Mouse (Mus musculus): Measurements from ENCODE around the gene Nectin1. TPM values are rescaled to one million over a fixed set of nuclear protein-coding genes. Genes with fewer than 3 reads are reported as not detected.

Gene Nectin1
- polyA plus RNA-seq, 1 experiment from 2014 or later, result 9.7 TPM

- no peak overlapping the region for H3K9ac ChIP-seq (replicated peaks)
- H3K27ac ChIP-seq (replicated peaks), result 0 out of 2 replicates have a peak overlapping the region, but pooled peaks have one; percentile 4
- WGBS, result 17% methylated on average over 10 of the region's 10 CpGs
- H3K4me3 ChIP-seq, result no peak overlapping the region
- no peak for ATAC-seq (ENCODE audit: low FRiP score, low read depth)
- H3K36me3 ChIP-seq, result no peaks in the 10 kb centered on the region
- H3K4me1 ChIP-seq, result peaks cover 25% of the 10 kb centered on the region
- no peak overlapping the region for H3K4me2 ChIP-seq (replicated peaks)
- H3K9me3 ChIP-seq, result no peaks in the 10 kb centered on the region
- H3K27me3 ChIP-seq, result peaks cover 21% of the 10 kb centered on the region; the same call in 1 of the 2 replicates
These were observed 14.1 kb upstream of the Nectin1 start for GRCm38 (mm10) chr9:43729450-43730266.

DNA sequence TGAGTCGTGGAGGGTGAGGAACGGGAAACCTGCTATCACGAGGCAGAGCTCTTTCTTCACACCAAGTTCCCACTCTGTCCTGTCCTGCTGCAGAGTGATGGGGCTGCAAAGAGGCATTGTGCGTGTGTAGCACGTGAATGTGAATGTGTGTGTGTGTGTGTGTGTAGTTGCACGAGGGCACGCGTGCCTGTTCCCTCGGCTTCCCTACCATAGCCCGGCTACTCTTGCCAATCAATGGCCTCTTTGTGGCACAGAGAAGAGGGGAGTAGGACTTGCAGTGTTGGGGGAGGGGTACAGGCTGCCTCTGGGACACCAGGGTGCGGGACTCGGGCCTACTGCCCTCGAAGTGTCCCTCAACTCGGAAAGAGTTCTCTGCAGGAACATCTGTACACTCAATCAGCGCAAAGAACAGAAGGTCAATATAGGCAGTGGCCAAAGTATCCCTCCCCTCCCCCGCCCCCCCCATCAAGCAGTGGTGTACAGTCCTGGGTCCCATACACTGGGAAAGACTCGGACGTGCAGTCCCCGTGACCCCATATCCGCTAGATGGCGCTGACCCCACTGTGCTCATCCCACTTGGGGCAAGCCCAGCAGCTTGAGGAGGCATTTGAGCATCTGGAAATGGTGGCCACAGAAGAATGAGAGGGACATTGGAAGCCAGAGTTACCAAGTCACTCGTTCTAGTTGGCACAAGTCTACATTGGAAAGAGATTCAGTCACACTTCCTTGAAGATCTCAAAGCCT lies 13.3 kb upstream of the Nectin1 start:
- 10% methylated on average over 22 of the region's 22 CpGs for WGBS
- Histone ChIP-seq H3K9ac (replicated peaks) (no peak overlapping the region), H3K27me3 (peaks cover 20% of the 10 kb centered on the region; the same call in 1 of the 2 replicates), H3K4me3 (no peak overlapping the region), H3K36me3 (no peaks in the 10 kb centered on the region), H3K4me2 (replicated peaks) (no peak overlapping the region), H3K27ac (replicated peaks) (0 out of 2 replicates have a peak overlapping the region, but pooled peaks have one; percentile 4), H3K9me3 (no peaks in the 10 kb centered on the region), H3K4me1 (peaks cover 25% of the 10 kb centered on the region)
- peak; percentile 60 for ATAC-seq (ENCODE audit: low FRiP score, low read depth)

DNA sequence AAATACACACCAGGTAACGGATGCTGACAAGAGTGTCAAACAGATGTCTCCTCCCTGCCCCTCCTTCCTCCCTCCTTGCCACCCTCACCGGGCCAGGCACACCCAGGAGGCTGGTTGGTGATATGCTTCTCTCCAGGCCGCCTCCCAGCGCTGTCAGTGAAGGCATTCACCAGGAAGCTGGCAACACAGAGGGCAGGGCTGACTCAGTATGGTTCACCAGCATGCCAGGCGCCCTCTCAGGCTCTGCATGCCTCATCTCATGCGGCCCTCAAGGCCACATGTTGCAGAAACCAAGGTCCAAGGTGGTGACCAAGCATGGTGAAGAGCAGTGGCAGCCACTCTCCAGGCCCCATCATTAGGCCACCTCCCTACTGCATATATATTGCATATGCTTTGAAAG lies 11.9 kb upstream of the Nectin1 start:
- Histone ChIP-seq H3K9ac (replicated peaks) (no peak overlapping the region), H3K9me3 (no peaks in the 10 kb centered on the region), H3K27ac (replicated peaks) (no peak overlapping the region), H3K36me3 (no peaks in the 10 kb centered on the region), H3K4me3 (no peak overlapping the region), H3K4me2 (replicated peaks) (no peak overlapping the region), H3K4me1 (peaks cover 25% of the 10 kb centered on the region), H3K27me3 (peaks cover 21% of the 10 kb centered on the region; the same call in 1 of the 2 replicates)
- no peak for ATAC-seq (ENCODE audit: low FRiP score, low read depth)
- 81% methylated on average over 6 of the region's 6 CpGs for WGBS

- Histone ChIP-seq H3K9ac (replicated peaks) (no peak overlapping the region), H3K27me3 (peaks cover 26% of the 10 kb centered on the region; the same call in 1 of the 2 replicates), H3K4me1 (peaks cover 32% of the 10 kb centered on the region), H3K9me3 (no peaks in the 10 kb centered on the region), H3K4me2 (replicated peaks) (no peak overlapping the region), H3K36me3 (no peaks in the 10 kb centered on the region), H3K4me3 (no peak overlapping the region), H3K27ac (replicated peaks) (no peak overlapping the region)
- no peak for ATAC-seq (ENCODE audit: low FRiP score, low read depth)
- 60% methylated on average over 8 of the region's 8 CpGs for WGBS
These were observed 11.1 kb upstream of the Nectin1 start for GRCm38 (mm10) chr9:43732671-43733070.

GRCm38 (mm10) chr9:43734952-43735351 lies 8.8 kb upstream of the Nectin1 start:
- peaks cover 42% of the 10 kb centered on the region for H3K4me1 ChIP-seq
- H3K4me3 ChIP-seq, result no peak overlapping the region
- no peaks in the 10 kb centered on the region for H3K36me3 ChIP-seq
- no peak overlapping the region for H3K4me2 ChIP-seq (replicated peaks)
- ATAC-seq (ENCODE audit: low FRiP score, low read depth), result no peak
- H3K27me3 ChIP-seq, result peaks cover 33% of the 10 kb centered on the region
- H3K9ac ChIP-seq (replicated peaks), result no peak overlapping the region
- no peak overlapping the region for H3K27ac ChIP-seq (replicated peaks)
- no peaks in the 10 kb centered on the region for H3K9me3 ChIP-seq

DNA sequence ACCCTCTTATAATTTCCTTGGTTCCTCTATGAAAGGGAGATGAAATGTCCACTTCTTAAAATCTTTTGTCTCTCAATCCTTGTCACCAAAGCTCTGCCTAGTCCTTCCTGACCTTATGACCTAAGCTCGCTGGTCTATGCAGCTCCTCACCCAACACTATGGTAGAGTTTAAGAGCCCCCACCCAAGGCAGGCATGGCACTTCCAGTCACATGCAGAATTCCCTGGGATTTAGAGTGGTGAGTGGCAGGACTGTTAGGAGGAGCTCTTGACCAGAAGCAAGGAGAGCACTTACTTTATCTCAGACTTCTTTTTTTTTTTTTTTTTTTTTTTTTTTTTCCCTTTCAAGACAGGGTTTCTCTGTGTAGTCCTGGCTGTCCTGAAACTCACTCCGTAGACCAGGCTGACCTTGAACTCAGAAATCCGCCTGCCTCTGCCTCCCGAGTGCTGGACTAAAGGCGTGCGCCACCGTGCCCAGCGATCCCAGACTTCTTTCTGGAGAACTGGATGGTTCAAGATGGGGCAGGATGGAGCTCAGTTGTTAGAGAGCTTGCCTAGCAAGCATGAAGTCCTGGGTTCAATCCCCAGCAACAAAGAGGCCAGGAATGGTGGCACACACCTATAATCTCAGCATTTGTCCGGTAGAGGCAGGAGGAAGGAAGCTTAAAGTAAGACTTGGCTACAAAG lies 7.6 kb upstream of the Nectin1 start:
- no peak for ATAC-seq (ENCODE audit: low FRiP score, low read depth)

DNA sequence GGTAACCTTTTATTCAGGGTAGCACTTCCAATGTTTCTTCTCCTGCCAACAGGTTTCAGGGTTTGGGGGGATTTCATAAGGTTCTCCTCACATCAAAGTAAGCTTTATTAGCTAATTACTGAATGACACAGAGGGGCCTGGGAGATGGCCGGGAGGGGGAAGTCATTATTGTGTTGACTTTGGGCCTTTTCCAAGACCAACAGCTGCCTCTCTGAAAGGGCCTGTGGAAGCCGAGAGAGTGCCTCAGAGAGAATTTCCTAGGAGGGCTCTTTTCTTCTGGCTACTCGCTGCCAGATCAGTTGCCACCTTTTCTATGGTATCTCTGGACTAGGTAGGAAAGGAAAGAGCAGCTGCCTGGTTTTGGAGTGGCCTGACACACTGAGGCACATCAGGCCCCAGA lies 6.5 kb upstream of the Nectin1 start:
- ATAC-seq (ENCODE audit: low FRiP score, low read depth), result no peak
- H3K4me1 ChIP-seq, result peaks cover 36% of the 10 kb centered on the region
- H3K4me3 ChIP-seq, result no peak overlapping the region
- H3K27ac ChIP-seq (replicated peaks), result 0 out of 2 replicates have a peak overlapping the region, but pooled peaks have one; percentile 20
- peaks cover 35% of the 10 kb centered on the region for H3K27me3 ChIP-seq
- no peaks in the 10 kb centered on the region for H3K36me3 ChIP-seq
- 29% methylated on average over 3 of the region's 3 CpGs for WGBS
- no peaks in the 10 kb centered on the region for H3K9me3 ChIP-seq
- H3K4me2 ChIP-seq (replicated peaks), result 0 out of 2 replicates have a peak overlapping the region, but pooled peaks have one; percentile 41
- H3K9ac ChIP-seq (replicated peaks), result no peak overlapping the region

More for the DNA sequence above, 7.6 kb upstream of the Nectin1 start:
- H3K27me3 ChIP-seq, result peaks cover 31% of the 10 kb centered on the region
- no peak overlapping the region for H3K27ac ChIP-seq (replicated peaks)
- H3K4me3 ChIP-seq, result no peak overlapping the region
- WGBS, result 92% methylated on average over 9 of the region's 9 CpGs
- H3K9me3 ChIP-seq, result no peaks in the 10 kb centered on the region
- H3K36me3 ChIP-seq, result no peaks in the 10 kb centered on the region
- H3K4me2 ChIP-seq (replicated peaks), result no peak overlapping the region
- no peak overlapping the region for H3K9ac ChIP-seq (replicated peaks)
- peaks cover 35% of the 10 kb centered on the region for H3K4me1 ChIP-seq

- Histone ChIP-seq H3K4me1 (peaks cover 36% of the 10 kb centered on the region), H3K9me3 (no peaks in the 10 kb centered on the region), H3K9ac (replicated peaks) (no peak overlapping the region), H3K4me3 (0 out of 2 replicates have a peak overlapping the region, but pooled peaks have one; percentile 0), H3K36me3 (no peaks in the 10 kb centered on the region), H3K4me2 (replicated peaks) (peak overlapping the region; percentile 41), H3K27me3 (peaks cover 37% of the 10 kb centered on the region), H3K27ac (replicated peaks) (0 out of 2 replicates have a peak overlapping the region, but pooled peaks have one; percentile 20)
- no peak for ATAC-seq (ENCODE audit: low FRiP score, low read depth)
- WGBS, result under 1% methylated on average over 12 of the region's 12 CpGs
These were observed 5.9 kb upstream of the Nectin1 start for GRCm38 (mm10) chr9:43737871-43738292.

DNA sequence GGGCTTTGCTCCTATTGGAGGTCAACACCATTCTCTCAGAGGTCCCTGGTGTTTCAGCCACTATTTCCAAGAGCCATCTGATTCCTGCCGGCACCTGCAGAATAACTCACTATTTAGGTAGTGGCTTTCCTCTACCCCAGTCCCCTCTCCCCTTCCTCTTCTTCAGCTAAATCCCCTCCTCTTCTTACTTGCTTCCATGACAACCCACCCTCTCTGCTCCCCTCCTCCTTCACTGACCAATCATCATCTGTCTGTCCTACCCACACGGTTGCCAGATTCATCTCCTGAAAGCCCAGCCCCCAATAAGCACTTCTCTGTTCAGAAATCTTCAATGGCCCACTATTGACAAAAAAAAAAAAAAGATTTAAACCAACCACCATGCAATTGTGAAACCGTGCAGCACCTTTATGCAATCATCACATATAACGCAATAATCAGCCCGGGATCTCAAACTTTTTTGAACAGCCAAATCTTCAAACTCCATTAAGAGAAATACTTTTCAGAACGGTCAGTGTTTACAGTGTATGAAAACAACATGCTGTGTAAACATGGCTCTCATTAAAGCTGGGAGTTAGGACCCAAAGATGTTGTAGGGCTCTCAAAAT lies 5.2 kb upstream of the Nectin1 start:
- no peak overlapping the region for H3K27ac ChIP-seq (replicated peaks)
- ATAC-seq (ENCODE audit: low FRiP score, low read depth), result no peak
- no peak overlapping the region for H3K9ac ChIP-seq (replicated peaks)
- H3K4me3 ChIP-seq, result 0 out of 2 replicates have a peak overlapping the region, but pooled peaks have one; percentile 0
- 29% methylated on average over 6 of the region's 6 CpGs for WGBS
- no peaks in the 10 kb centered on the region for H3K9me3 ChIP-seq
- H3K4me1 ChIP-seq, result peaks cover 41% of the 10 kb centered on the region
- no peaks in the 10 kb centered on the region for H3K36me3 ChIP-seq
- H3K4me2 ChIP-seq (replicated peaks), result peak overlapping the region; percentile 41
- peaks cover 36% of the 10 kb centered on the region for H3K27me3 ChIP-seq

GRCm38 (mm10) chr9:43741277-43741676 lies 2.5 kb upstream of the Nectin1 start:
- H3K27ac ChIP-seq (replicated peaks), result no peak overlapping the region
- H3K9ac ChIP-seq (replicated peaks), result no peak overlapping the region
- no peaks in the 10 kb centered on the region for H3K9me3 ChIP-seq
- H3K4me3 ChIP-seq, result no peak overlapping the region
- H3K4me2 ChIP-seq (replicated peaks), result no peak overlapping the region
- H3K4me1 ChIP-seq, result peaks cover 45% of the 10 kb centered on the region
- 82% methylated on average over 2 of the region's 2 CpGs for WGBS
- ATAC-seq (ENCODE audit: low FRiP score, low read depth), result no peak
- H3K36me3 ChIP-seq, result no peaks in the 10 kb centered on the region
- peaks cover 33% of the 10 kb centered on the region for H3K27me3 ChIP-seq

DNA sequence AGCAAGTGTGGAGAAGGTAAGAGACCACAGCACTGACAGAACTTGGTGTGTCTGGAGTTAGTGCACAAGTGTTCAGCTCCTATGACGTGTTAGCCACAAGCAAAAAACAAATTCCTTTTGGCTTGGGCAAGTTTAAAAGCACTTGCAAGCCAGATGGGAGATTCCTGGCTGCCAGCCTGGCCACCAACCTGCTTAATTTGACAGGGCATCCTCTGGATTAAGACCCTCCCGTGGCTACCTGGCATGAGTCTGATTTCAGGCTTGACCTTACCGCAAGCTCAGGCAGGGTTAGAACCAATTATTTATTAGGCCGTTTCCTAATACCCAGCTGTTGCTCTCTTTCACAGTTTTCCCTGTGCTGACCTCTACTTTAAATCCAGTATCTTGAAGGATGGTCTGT lies 1.7 kb upstream of the Nectin1 start:
- Histone ChIP-seq H3K9me3 (no peaks in the 10 kb centered on the region), H3K36me3 (no peaks in the 10 kb centered on the region), H3K4me2 (replicated peaks) (no peak overlapping the region), H3K27ac (replicated peaks) (no peak overlapping the region), H3K27me3 (peaks cover 30% of the 10 kb centered on the region), H3K4me3 (no peak overlapping the region), H3K4me1 (peaks cover 53% of the 10 kb centered on the region), H3K9ac (replicated peaks) (no peak overlapping the region)
- ATAC-seq (ENCODE audit: low FRiP score, low read depth), result no peak
- 68% methylated on average over 4 of the region's 4 CpGs for WGBS

Measured in midbrain, embryonic 12.5 days (tissue).